ENCODE assay signal across 9 mouse cellular contexts in the genomic region with DNA sequence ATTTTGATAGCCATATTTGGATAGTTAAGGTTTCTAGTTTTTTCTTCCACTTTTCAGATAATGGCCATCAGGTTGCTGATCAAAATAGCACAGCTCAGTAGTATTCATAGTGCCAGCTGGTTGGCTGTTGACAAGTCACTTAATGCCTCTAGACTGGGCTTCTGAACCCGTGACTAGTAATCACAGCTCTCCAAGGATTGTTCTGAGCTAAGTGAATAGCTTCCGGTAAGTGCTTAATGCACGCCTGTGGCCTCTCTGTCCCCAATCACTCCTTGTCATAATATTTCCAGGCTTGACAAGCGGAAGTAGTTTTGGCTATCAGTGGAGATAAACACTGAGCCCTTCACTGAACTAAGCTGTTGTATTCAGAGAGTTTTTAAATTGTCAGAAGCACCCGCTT. TPM values are rescaled to one million over a fixed set of nuclear protein-coding genes. Genes with fewer than 3 reads are reported as not detected.
A peak's percentile ranks its signal among the peaks of the same experiment; 100 is the strongest.
DNase-seq lines count a peak whose midpoint lies in the region; ATAC-seq and TF ChIP-seq lines count a peak whose summit lies in the region.
"Had no signal": no experiment of that assay in that cellular context is flagged by ENCODE, and none has a peak within 500 bp of the region (broad histone marks: within the 10 kb centered on the region; RNA-seq: fewer than 3 reads in every experiment).

No protein-coding gene starts in this region.

- no peak for TF ChIP-seq POLR2A in kidney, adult 2 months (IDR thresholded peaks at IDR 0.05; ENCODE audit: low read depth, low read length)

- peak; percentile 80; the same call in 1 of the 2 replicates for ATAC-seq in heart, embryonic 11.5 days (replicated peaks; ENCODE audit: insufficient number of reproducible peaks, low FRiP score, low TSS enrichment)
- peak; percentile 74 for ATAC-seq in kidney, postnatal 0 days (replicated peaks; ENCODE audit: low FRiP score, low read depth)

- peaks cover 13% of the 10 kb centered on the region; the same call in 1 of the 2 replicates for H3K4me1 ChIP-seq in kidney, adult 2 months (ENCODE audit: control insufficient read depth, insufficient read depth, low read length)
- peaks cover 4% of the 10 kb centered on the region; the same call in 1 of the 2 replicates for H3K4me1 ChIP-seq in heart, embryonic 11.5 days (ENCODE audit: control insufficient read depth, insufficient read depth, low read length)
- peaks cover 12% of the 10 kb centered on the region; the same call in 1 of the 2 replicates for H3K4me1 ChIP-seq in kidney, postnatal 0 days (replicated peaks; ENCODE audit: insufficient read depth, low read length)

- no peaks in the 10 kb centered on the region for H3K27me3 ChIP-seq in kidney, adult 2 months (replicated peaks; ENCODE audit: control insufficient read depth, insufficient read depth, low read length)
- peaks cover 11% of the 10 kb centered on the region for H3K27me3 ChIP-seq in heart, embryonic 11.5 days (ENCODE audit: control insufficient read depth, insufficient read depth, low read length)
- no peaks in the 10 kb centered on the region for H3K27me3 ChIP-seq in kidney, postnatal 0 days (ENCODE audit: insufficient read depth, low read length)

- H3K36me3 ChIP-seq in kidney, adult 2 months (ENCODE audit: control insufficient read depth, insufficient read depth, low read length): peaks cover 2% of the 10 kb centered on the region; the same call in 1 of the 2 replicates
- peaks cover 2% of the 10 kb centered on the region for H3K36me3 ChIP-seq in heart, embryonic 11.5 days (ENCODE audit: control insufficient read depth, insufficient read depth, low read length)
- 0 out of 2 replicates have a peak, but pooled peaks cover 5% of the 10 kb centered on the region for H3K36me3 ChIP-seq in kidney, postnatal 0 days (ENCODE audit: insufficient read depth, low read length)

- no peak for TF ChIP-seq CTCF in kidney, adult 2 months (conservative IDR thresholded peaks at IDR 0.05; ENCODE audit: insufficient read depth, insufficient read length, low read depth, low read length)
- TF ChIP-seq CTCF in kidney, postnatal 0 days (IDR thresholded peaks at IDR 0.05; ENCODE audit: low read depth): no peak

- no peak overlapping the region for H3K9ac ChIP-seq in heart, embryonic 11.5 days (ENCODE audit: low read depth, low read length)
- no peak overlapping the region for H3K9ac ChIP-seq in kidney, postnatal 0 days (ENCODE audit: low read depth, low read length)

- DNase-seq in kidney, adult 2 months: peak; percentile 50
- DNase-seq in kidney, adult 18-20 months: no peak
- DNase-seq in kidney, postnatal 0 days (ENCODE audit: low spot score): peak; percentile 44
- peak; percentile 29 for DNase-seq in retina, postnatal 7 days (ENCODE audit: low read depth, low spot score)
- DNase-seq in layer of hippocampus, postnatal 36 days: no peak
- no peak for DNase-seq in thymus, postnatal 25 days
- no peak for DNase-seq in frontal cortex, postnatal 25 days (ENCODE audit: low spot score in 2 of 2)

- no peaks in the 10 kb centered on the region for H3K9me3 ChIP-seq in heart, embryonic 11.5 days (replicated peaks; ENCODE audit: control insufficient read depth, low read length)
- H3K9me3 ChIP-seq in kidney, postnatal 0 days (replicated peaks; ENCODE audit: low read length): no peaks in the 10 kb centered on the region

- H3K4me3 ChIP-seq in kidney, adult 2 months (ENCODE audit: insufficient read depth, low read depth, low read length): no peak overlapping the region
- H3K4me3 ChIP-seq in heart, embryonic 11.5 days (ENCODE audit: low read depth, low read length): 0 out of 2 replicates have a peak overlapping the region, but pooled peaks have one; percentile 5
- H3K4me3 ChIP-seq in kidney, postnatal 0 days (replicated peaks; ENCODE audit: low read depth, low read length): no peak overlapping the region

- H3K27ac ChIP-seq in kidney, adult 2 months (ENCODE audit: insufficient read depth, low read depth, low read length): peak overlapping the region; percentile 91
- H3K27ac ChIP-seq in heart, embryonic 11.5 days (ENCODE audit: low read depth, low read length): peak overlapping the region; percentile 57; the same call in 1 of the 2 replicates
- peak overlapping the region; percentile 87 for H3K27ac ChIP-seq in kidney, postnatal 0 days

- WGBS in kidney, adult 2 months: 46% methylated on average over 5 of the region's 5 CpGs
- WGBS in heart, embryonic 11.5 days (ENCODE audit: insufficient replicate concordance): 14% methylated on average over 5 of the region's 5 CpGs
- WGBS in kidney, postnatal 0 days: 46% methylated on average over 5 of the region's 5 CpGs

- peak overlapping the region; percentile 58 for H3K4me2 ChIP-seq in heart, embryonic 11.5 days
- peak overlapping the region; percentile 30 for H3K4me2 ChIP-seq in kidney, postnatal 0 days (ENCODE audit: low read length)

RNA-seq across cellular contexts. Expression of a gene that starts 35.5 kb away (rescaled TPM):
- 75.4 and 75.9 TPM in 2 replicates for polyA plus RNA-seq in kidney, adult 2 months (2012; rRNA removed)
- 75.9 and 87.7 TPM in 2 replicates for polyA plus RNA-seq in heart, embryonic 11.5 days (2014; fragmentation: Nextera tagmentation; extraction: Ambion mirVana)
- 164 and 165 TPM in 2 replicates for polyA plus RNA-seq in kidney, postnatal 0 days (2015; fragmentation: Nextera tagmentation; extraction: Ambion mirVana)
- 10 to 100 TPM; 58.6 to 60.5 TPM for total RNA-seq in layer of hippocampus, postnatal 36 days (2021)

RNA-seq across cellular contexts. Expression of a gene that starts 52.8 kb away (rescaled TPM):
- 0.11 and 0.17 TPM in 2 replicates for polyA plus RNA-seq in kidney, adult 2 months (2012; rRNA removed)
- polyA plus RNA-seq in heart, embryonic 11.5 days (2014; fragmentation: Nextera tagmentation; extraction: Ambion mirVana): 2.8 and 4.0 TPM in 2 replicates
- polyA plus RNA-seq in kidney, postnatal 0 days (2015; fragmentation: Nextera tagmentation; extraction: Ambion mirVana): 2.5 and 2.7 TPM in 2 replicates
- 100 to 1,000 TPM; 191 to 210 TPM for total RNA-seq in layer of hippocampus, postnatal 36 days (2021)
- total RNA-seq: monocyte, adult 5-6 weeks had no signal

Comparison
In these comparisons a context has a peak if more than half of its experiments do, and no peak if none do; other contexts are left out.
1. DNase-seq: peak in kidney, adult 2 months (single experiment), kidney, postnatal 0 days (single experiment) and retina, postnatal 7 days (single experiment); none in kidney, adult 18-20 months (single experiment), layer of hippocampus, postnatal 36 days (0 of 2), thymus, postnatal 25 days (single experiment) and frontal cortex, postnatal 25 days (0 of 2).
2. Peak in every context shown above with its lines, with median percentiles within 50 percentile points of each other: H3K27ac ChIP-seq.